Mouse (Mus musculus): ENCODE data around the gene Txndc11. TPM values are rescaled to one million over a fixed set of nuclear protein-coding genes. Genes with fewer than 3 reads are reported as not detected.
A peak's percentile ranks its signal among the peaks of the same experiment; 100 is the strongest.

Gene Txndc11
- polyA plus RNA-seq, 1 experiment from 2014 or later = 27.9 TPM

- no peak overlapping the region for H3K9ac ChIP-seq
- no peak overlapping the region for H3K27ac ChIP-seq
- 85% methylated on average over 3 of the region's 3 CpGs for WGBS
- ATAC-seq (ENCODE audit: low FRiP score) = no peak
- peaks cover 54% of the 10 kb centered on the region for H3K36me3 ChIP-seq
- peaks cover 9% of the 10 kb centered on the region for H3K4me1 ChIP-seq (replicated peaks)
- H3K4me3 ChIP-seq = no peak overlapping the region
- no peak overlapping the region for H3K4me2 ChIP-seq
- no peaks in the 10 kb centered on the region for H3K9me3 ChIP-seq
- H3K27me3 ChIP-seq = no peaks in the 10 kb centered on the region
These were observed 41.9 kb downstream of the Txndc11 start for GRCm38 (mm10) chr16:11092523-11092922.

DNA sequence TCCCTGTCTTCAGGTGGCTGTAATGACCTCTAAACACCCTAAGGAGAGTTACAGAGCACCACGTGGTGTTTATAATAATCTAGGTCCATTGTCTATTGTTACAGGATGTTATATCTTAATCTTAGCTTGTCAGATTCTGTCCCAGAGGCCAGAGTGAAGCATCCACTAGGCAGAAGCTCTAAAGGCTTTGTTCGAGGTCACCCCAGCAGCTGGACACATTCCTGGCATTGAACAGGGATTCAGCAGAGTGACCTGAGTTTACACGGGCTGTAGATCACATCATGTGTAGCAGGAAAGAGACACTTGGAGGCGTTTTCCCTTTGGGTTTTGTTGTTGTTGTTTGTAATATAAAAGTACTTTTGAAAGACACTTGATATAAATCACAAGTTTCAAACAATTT lies 42.4 kb downstream of the Txndc11 start:
- Histone ChIP-seq H3K27me3 (no peaks in the 10 kb centered on the region), H3K4me2 (no peak overlapping the region), H3K4me1 (replicated peaks) (peaks cover 10% of the 10 kb centered on the region), H3K36me3 (peaks cover 59% of the 10 kb centered on the region), H3K9ac (no peak overlapping the region), H3K4me3 (no peak overlapping the region), H3K27ac (no peak overlapping the region), H3K9me3 (no peaks in the 10 kb centered on the region)
- 75% methylated on average over 4 of the region's 4 CpGs for WGBS
- ATAC-seq (ENCODE audit: low FRiP score) = no peak

DNA sequence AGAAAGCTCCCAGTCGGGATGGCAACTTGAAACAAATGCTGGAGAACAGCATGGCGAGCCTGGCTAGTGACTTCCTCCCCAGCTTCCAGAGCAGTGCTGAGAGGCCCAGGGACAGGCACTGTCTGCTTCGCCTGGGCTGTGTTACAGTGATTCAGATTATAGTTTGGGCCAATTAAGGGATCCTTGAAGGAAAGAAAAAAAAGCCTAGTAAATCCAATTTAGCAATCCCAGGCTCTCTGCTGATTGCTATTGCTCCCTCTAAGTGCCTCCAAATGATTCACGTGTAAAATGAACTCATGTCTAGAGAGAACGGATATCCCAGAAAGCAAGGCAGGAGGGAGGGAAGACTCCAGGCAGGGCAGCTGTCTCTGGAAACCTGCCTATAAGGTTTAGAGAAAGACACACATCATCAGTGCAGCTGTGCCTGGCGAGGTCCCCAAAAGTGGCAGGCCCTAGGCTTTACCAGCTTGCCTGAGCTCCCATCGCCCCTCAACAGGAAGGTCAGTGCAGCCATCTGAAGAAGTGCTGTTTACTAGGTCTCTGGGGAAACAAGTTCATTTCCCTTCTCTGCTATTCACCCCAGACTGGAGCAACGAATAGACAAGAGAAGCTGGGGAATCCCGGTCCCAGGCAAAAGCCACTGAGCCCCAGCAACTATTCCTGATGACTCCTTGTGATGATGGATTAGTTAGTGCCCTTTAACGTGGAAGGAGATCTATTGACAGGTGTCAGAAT lies 43.4 kb downstream of the Txndc11 start:
- peaks cover 10% of the 10 kb centered on the region for H3K4me1 ChIP-seq (replicated peaks)
- no peaks in the 10 kb centered on the region for H3K9me3 ChIP-seq
- H3K36me3 ChIP-seq = peaks cover 55% of the 10 kb centered on the region
- ATAC-seq (ENCODE audit: low FRiP score) = no peak
- no peak overlapping the region for H3K4me3 ChIP-seq
- H3K4me2 ChIP-seq = no peak overlapping the region
- WGBS = 86% methylated on average over 10 of the region's 10 CpGs
- peak overlapping the region; percentile 3; the same call in 1 of the 2 replicates for H3K27ac ChIP-seq
- no peaks in the 10 kb centered on the region for H3K27me3 ChIP-seq
- no peak overlapping the region for H3K9ac ChIP-seq

- Histone ChIP-seq H3K27me3 (no peaks in the 10 kb centered on the region), H3K4me2 (no peak overlapping the region), H3K4me1 (replicated peaks) (peaks cover 10% of the 10 kb centered on the region), H3K27ac (peak overlapping the region; percentile 62), H3K36me3 (peaks cover 73% of the 10 kb centered on the region), H3K4me3 (no peak overlapping the region), H3K9me3 (no peaks in the 10 kb centered on the region), H3K9ac (no peak overlapping the region)
- ATAC-seq (ENCODE audit: low FRiP score) = peak; percentile 79
- WGBS = 50% methylated on average over 5 of the region's 5 CpGs
These were observed 47.4 kb downstream of the Txndc11 start for GRCm38 (mm10) chr16:11086856-11087588.

- Histone ChIP-seq H3K27me3 (no peaks in the 10 kb centered on the region), H3K4me2 (no peak overlapping the region), H3K4me1 (replicated peaks) (peaks cover 10% of the 10 kb centered on the region), H3K9me3 (no peaks in the 10 kb centered on the region), H3K4me3 (no peak overlapping the region), H3K36me3 (peaks cover 72% of the 10 kb centered on the region), H3K9ac (no peak overlapping the region), H3K27ac (no peak overlapping the region)
- WGBS = 94% methylated on average over 3 of the region's 3 CpGs
- ATAC-seq (ENCODE audit: low FRiP score) = no peak
These were observed 48.2 kb downstream of the Txndc11 start for GRCm38 (mm10) chr16:11086299-11086698.

DNA sequence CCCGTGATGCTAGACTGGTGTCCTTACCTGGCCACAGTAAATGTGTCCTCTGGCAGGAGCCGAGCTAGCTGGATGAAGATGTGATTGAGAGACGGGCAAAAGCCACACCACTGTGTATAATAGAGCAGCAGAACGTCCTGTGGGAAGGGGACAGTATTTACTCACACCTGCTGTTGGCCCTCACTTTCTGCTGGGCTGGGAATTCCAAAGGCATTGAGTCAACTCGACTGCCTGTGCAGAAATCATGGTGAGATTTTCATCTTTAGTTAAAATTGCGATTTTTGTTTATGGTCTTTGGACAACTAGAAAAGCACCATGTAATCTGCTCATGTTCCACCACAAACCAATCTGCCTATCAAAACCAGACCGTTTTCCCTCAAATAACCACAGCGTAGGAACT lies 50.3 kb downstream of the Txndc11 start:
- Histone ChIP-seq H3K4me1 (replicated peaks) (peaks cover 10% of the 10 kb centered on the region), H3K27ac (no peak overlapping the region), H3K4me3 (no peak overlapping the region), H3K9ac (no peak overlapping the region), H3K27me3 (no peaks in the 10 kb centered on the region), H3K4me2 (no peak overlapping the region), H3K9me3 (no peaks in the 10 kb centered on the region), H3K36me3 (peaks cover 73% of the 10 kb centered on the region)
- no peak for ATAC-seq (ENCODE audit: low FRiP score)
- WGBS = 94% methylated on average over 8 of the region's 8 CpGs

DNA sequence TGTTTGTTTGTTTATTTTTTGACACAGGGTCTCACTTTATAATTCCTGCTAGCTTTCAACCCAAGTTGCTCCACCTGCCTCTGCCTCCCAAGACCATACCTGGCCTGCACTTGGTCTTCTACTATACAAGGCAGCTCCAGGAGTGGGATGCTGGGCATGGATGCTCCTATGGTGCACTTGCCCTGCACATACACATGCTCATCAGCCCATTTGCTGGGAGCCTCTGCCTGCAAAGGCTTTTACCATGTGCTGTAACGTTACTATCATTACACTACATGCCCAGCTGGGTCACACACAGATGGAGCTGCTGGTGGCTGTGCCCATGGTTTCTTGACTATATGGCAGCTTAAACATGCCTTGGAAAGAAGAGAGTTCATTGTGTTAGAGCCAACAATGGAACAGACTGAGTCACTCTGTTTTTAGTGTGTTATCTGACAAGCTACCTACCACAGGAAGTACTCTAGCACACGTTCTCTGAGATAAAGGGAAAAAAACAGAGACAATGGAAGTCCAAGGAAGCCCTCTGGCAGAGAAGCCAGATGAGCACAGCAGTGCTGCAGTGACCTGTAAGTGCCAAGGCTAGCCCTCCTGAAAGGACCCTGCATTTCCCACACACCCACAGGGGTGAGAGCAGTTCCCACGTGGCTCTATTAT lies 56.1 kb downstream of the Txndc11 start:
- H3K4me2 ChIP-seq = no peak overlapping the region
- no peak for ATAC-seq (ENCODE audit: low FRiP score)
- H3K27me3 ChIP-seq = no peaks in the 10 kb centered on the region
- H3K4me3 ChIP-seq = no peak overlapping the region
- H3K9ac ChIP-seq = no peak overlapping the region
- no peak overlapping the region for H3K27ac ChIP-seq
- no peaks in the 10 kb centered on the region for H3K9me3 ChIP-seq
- peaks cover 77% of the 10 kb centered on the region for H3K36me3 ChIP-seq
- H3K4me1 ChIP-seq (replicated peaks) = peaks cover 12% of the 10 kb centered on the region; the same call in 1 of the 2 replicates
- 81% methylated on average over 3 of the region's 3 CpGs for WGBS

- peaks cover 19% of the 10 kb centered on the region for H3K4me1 ChIP-seq (replicated peaks)
- no peaks in the 10 kb centered on the region for H3K27me3 ChIP-seq
- H3K9me3 ChIP-seq = no peaks in the 10 kb centered on the region
- peaks cover 76% of the 10 kb centered on the region for H3K36me3 ChIP-seq
- no peak overlapping the region for H3K4me2 ChIP-seq
- ATAC-seq (ENCODE audit: low FRiP score) = no peak
- WGBS = 93% methylated on average over 9 of the region's 9 CpGs
- no peak overlapping the region for H3K4me3 ChIP-seq
- H3K27ac ChIP-seq = no peak overlapping the region
- no peak overlapping the region for H3K9ac ChIP-seq
These were observed 56.7 kb downstream of the Txndc11 start for GRCm38 (mm10) chr16:11077601-11078201.

GRCm38 (mm10) chr16:11073060-11073459 lies 61.4 kb downstream of the Txndc11 start:
- Histone ChIP-seq H3K27ac (peak overlapping the region; percentile 40), H3K4me2 (no peak overlapping the region), H3K27me3 (no peaks in the 10 kb centered on the region), H3K4me1 (replicated peaks) (peaks cover 64% of the 10 kb centered on the region), H3K4me3 (no peak overlapping the region), H3K9ac (no peak overlapping the region), H3K36me3 (peaks cover 50% of the 10 kb centered on the region), H3K9me3 (no peaks in the 10 kb centered on the region)
- ATAC-seq (ENCODE audit: low FRiP score) = no peak
- 64% methylated on average over 6 of the region's 6 CpGs for WGBS

DNA sequence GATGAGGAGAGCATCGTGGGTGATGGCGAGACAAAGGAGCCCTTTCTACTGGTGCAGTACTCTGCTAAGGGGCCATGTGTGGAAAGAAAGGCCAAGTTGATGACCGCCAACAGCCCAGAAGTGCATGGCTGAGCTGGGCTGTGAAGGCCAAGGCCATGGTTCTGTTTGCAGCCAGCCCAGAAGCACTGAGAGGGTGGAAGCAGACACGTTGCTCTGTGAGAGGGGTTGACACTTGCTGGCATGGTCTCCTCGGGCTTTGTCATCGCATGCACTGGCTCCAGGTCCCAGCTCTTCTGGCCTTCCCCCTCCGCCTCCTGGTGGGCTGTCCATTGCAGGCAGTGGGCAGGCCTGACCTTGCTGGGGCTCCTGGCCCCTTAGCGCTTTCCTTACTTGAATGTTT lies 62.0 kb downstream of the Txndc11 start:
- H3K27me3 ChIP-seq = no peaks in the 10 kb centered on the region
- no peak overlapping the region for H3K4me3 ChIP-seq
- H3K9ac ChIP-seq = no peak overlapping the region
- H3K36me3 ChIP-seq = peaks cover 50% of the 10 kb centered on the region
- ATAC-seq (ENCODE audit: low FRiP score) = no peak
- no peak overlapping the region for H3K4me2 ChIP-seq
- WGBS = 87% methylated on average over 8 of the region's 8 CpGs
- H3K9me3 ChIP-seq = no peaks in the 10 kb centered on the region
- peaks cover 70% of the 10 kb centered on the region for H3K4me1 ChIP-seq (replicated peaks)
- peak overlapping the region; percentile 40 for H3K27ac ChIP-seq

- H3K9me3 ChIP-seq = no peaks in the 10 kb centered on the region
- no peaks in the 10 kb centered on the region for H3K27me3 ChIP-seq
- H3K27ac ChIP-seq = peak overlapping the region; percentile 13; the same call in 1 of the 2 replicates
- H3K4me1 ChIP-seq (replicated peaks) = peaks cover 72% of the 10 kb centered on the region
- H3K4me2 ChIP-seq = no peak overlapping the region
- WGBS = 93% methylated on average over 4 of the region's 4 CpGs
- no peak for ATAC-seq (ENCODE audit: low FRiP score)
- no peak overlapping the region for H3K9ac ChIP-seq
- H3K36me3 ChIP-seq = peaks cover 50% of the 10 kb centered on the region
- no peak overlapping the region for H3K4me3 ChIP-seq
These were observed 62.6 kb downstream of the Txndc11 start for GRCm38 (mm10) chr16:11071887-11072286.

- H3K9me3 ChIP-seq = no peaks in the 10 kb centered on the region
- no peaks in the 10 kb centered on the region for H3K27me3 ChIP-seq
- WGBS = 85% methylated on average over 5 of the region's 5 CpGs
- H3K4me3 ChIP-seq = no peak overlapping the region
- peak overlapping the region; percentile 19; the same call in 1 of the 2 replicates for H3K27ac ChIP-seq
- peaks cover 72% of the 10 kb centered on the region for H3K4me1 ChIP-seq (replicated peaks)
- no peak for ATAC-seq (ENCODE audit: low FRiP score)
- peaks cover 47% of the 10 kb centered on the region for H3K36me3 ChIP-seq
- H3K9ac ChIP-seq = no peak overlapping the region
- no peak overlapping the region for H3K4me2 ChIP-seq
These were observed 63.3 kb downstream of the Txndc11 start for GRCm38 (mm10) chr16:11071176-11071575.
